Mouse (Mus musculus): ENCODE results near the gene Bcap29. TPM values are rescaled to one million over a fixed set of nuclear protein-coding genes. Genes with fewer than 3 reads are reported as not detected.
A peak's percentile ranks its signal among the peaks of the same experiment; 100 is the strongest.

Bcap29 gene
- polyA plus RNA-seq, 2 experiments from 2014 or later = 85.3 to 95.2 TPM

DNA sequence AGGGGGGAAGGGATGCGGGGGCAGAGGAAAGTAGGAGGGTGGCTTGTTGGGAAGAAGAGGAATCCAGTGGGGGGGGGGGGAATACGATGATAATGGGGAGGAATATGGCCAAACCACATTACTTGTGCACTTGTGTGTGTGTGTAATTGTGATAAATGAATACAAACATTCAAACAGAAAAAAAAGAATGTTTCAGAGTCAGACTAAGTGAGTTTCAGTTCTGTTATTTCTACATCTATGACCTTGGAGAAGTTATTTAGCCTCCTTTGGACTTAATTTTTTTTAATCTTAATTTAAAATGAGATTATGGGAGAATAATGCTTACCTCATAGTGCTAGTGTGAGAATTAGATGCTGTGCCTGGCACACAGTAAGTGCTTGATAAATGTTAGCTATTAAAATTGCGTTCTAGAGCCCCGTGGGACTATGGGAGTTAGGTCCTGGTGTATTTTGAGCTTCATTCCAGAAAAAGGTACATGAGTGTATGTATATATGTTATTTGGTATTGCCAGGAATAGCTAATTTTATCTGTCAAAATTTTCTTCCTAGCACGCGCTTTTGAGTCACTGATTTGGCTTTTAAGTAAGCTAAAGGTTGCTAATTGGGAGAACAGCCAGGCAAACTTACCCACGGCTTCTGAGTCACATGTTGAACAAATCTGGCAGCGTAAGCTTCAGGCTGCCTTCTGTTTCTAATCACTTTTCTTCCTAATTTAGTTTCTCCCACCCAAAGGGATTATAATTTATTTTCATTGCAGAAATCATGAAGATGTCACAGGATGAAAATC is 55.6 kb downstream of the Bcap29 start:
- no peak for ATAC-seq

GRCm38 (mm10) chr12:31574506-31574905 is 60.0 kb downstream of the Bcap29 start:
- no peak for ATAC-seq

- no peak for ATAC-seq
Observed at GRCm38 (mm10) chr12:31569784-31570183, 64.7 kb downstream of the Bcap29 start.

GRCm38 (mm10) chr12:31568661-31569060 is 65.8 kb downstream of the Bcap29 start:
- no peak for ATAC-seq

DNA sequence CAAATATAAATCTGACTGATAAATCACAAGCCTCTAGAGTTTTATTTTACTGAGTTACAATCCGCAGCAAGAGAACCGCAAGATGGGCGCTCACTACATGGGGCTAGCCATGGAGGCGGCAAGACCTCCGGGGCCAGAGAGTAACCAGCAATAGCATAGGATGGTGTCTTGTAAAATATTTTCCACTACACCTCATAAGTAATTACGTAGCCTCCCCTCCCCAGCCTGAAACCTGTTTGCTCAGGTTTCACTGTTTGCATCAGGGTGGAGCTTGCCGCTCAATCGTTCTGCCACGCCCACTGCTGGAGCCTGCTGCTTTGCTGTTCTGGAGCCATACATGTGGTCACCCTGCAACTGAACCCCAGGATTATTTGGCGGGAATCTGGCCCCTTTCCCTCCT is 66.9 kb downstream of the Bcap29 start:
- ATAC-seq = peak; percentile 59

GRCm38 (mm10) chr12:31560712-31561111 is 73.7 kb downstream of the Bcap29 start:
- ATAC-seq = no peak

DNA sequence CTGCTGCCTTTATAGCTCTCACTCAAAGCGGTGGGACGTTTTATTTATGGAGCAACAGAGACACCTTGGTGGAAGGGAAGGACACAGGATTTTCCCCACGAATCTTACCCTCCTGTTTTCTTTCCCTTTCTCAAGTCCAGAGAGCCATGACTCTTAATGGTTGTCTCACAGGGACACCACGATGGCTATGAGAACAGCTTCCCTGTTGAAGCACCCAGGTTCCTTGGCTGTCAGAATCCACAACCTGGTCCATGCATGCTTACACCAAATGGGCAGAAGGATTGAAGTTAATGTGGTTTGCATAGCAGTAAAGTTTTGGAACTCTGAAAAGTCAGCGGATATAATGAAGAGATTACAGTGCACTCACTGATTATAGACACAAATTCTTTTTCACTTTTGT is 74.5 kb downstream of the Bcap29 start:
- ATAC-seq = no peak

- no peak for ATAC-seq
Observed at GRCm38 (mm10) chr12:31554371-31554770, 80.1 kb downstream of the Bcap29 start.

DNA sequence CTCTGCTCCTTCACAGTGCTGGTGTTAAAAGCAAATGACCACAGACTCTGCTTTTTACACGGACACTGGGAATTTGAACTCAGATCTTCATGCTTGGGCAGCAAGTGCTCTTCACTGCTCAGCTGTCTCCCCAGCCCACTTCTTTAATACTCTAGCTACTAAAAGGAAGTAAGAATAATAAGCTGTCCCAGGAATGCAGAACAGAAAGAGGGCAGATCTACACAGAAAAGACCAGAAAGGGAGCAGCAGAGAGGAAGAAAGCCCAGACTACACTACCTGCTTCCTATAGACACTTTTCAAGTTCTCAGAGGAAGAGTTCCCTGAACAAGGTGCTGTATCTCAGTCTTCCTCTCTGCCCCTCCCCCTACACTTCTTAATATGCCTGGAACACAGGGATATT is 83.2 kb downstream of the Bcap29 start:
- ATAC-seq = no peak

DNA sequence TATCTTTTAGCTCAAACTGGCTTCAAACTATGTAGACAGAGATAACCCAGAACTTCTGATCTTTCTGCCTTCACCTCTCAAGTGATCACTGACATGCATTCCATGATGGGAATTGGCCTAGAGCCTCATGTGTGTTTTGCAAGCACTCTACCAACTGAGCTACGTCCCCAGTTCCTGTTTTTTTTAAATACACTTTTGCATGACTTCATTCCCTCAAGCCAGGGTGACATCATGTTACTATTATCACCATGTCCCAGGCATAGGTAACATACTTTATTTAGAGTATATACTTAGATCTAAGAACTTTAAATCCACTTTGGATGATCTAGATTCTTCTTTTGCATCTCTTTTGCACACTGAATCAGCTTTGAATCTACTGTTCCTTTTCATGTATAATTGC is 88.4 kb downstream of the Bcap29 start:
- ATAC-seq = no peak

DNA sequence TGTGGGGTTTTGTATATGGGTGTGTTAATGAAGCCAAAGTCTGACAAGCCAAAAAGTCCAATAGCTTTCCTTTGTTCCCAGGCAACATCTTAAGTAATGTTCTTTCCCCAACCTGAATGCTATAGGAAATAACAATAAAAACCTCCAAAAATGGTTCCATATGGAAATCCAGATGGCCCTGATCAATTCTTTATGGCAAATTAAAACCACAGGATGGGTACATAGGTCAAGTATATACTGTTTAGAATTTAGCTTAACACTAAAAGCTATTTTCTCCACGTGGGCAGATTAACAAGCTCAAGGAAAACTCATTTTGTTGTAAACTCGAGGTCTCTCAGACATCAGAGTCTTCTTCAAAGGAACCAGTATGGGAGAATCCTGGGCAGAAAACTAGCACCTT is 89.2 kb downstream of the Bcap29 start:
- ATAC-seq = no peak

- no peak for ATAC-seq
Observed at GRCm38 (mm10) chr12:31541541-31541940, 92.9 kb downstream of the Bcap29 start.

Other genes with a start within 250 kb of the Bcap29 start
- gene Slc26a3, start 243.8 kb downstream of the Bcap29 start, polyA plus RNA-seq (2017; shearing (Covaris generic)) = under 1 TPM in 1 of 2 experiments, not detected in 1; 0.20 TPM
- 10 to 100 TPM; 24.7 to 25.9 TPM for gene Cbll1, start 135.0 kb downstream of the Bcap29 start, polyA plus RNA-seq (2017; shearing (Covaris generic))
- gene Slc26a4, start 74.7 kb downstream of the Bcap29 start, polyA plus RNA-seq (2017; shearing (Covaris generic)) = not detected
- 10 to 100 TPM in 1 of 2 experiments, 1 to 10 TPM in 1; 5.1 to 10.9 TPM for gene Dus4l, start 20.2 kb upstream of the Bcap29 start, polyA plus RNA-seq (2017; shearing (Covaris generic))
- 10 to 100 TPM; 44.4 to 48.2 TPM for gene Cog5, start 20.2 kb upstream of the Bcap29 start, polyA plus RNA-seq (2017; shearing (Covaris generic))
- gene Gpr22, start 79.3 kb upstream of the Bcap29 start, polyA plus RNA-seq (2017; shearing (Covaris generic)) = under 1 TPM; 0.33 to 0.40 TPM